Mouse (Mus musculus) ES-E14 (cell line): ENCODE measurements around the gene Eif4enif1. TPM values are rescaled to one million over a fixed set of nuclear protein-coding genes. Genes with fewer than 3 reads are reported as not detected.
"Not testable (repeated sequence)": the region's sequence is repeated elsewhere in the genome, so short reads cannot be mapped to it uniquely, and the experiment has no call there.

Experiments
- DNase-seq: peaks from one replicate; pipeline ENCODE4 v3.0.0-alpha.2; 2013; ENCODE audit warnings: low read depth, low spot score
- H3K27ac ChIP-seq: 2 replicates; pipeline ENCODE4 v1.5.1; 2012; ENCODE audit warnings: low read depth, mild to moderate bottlenecking, low read length, moderate library complexity, mixed read lengths; ENCODE audit not compliant: poor library complexity, insufficient read depth, severe bottlenecking
- H3K36me3 ChIP-seq: 2 replicates; pipeline ENCODE4 v1.6.1; 2012; ENCODE audit warnings: mild to moderate bottlenecking, low read length, moderate library complexity, mixed read lengths; ENCODE audit not compliant: control insufficient read depth, poor library complexity, insufficient read depth, severe bottlenecking
- H3K4me1 ChIP-seq, 2 experiments: fragments of 150-350 bp in 1 of 2; sonication (generic) in 1 of 2; 2 replicates each; pipeline ENCODE4 v1.6.1; 2012; ENCODE audit warnings: low read length in 2 of 2, mild to moderate bottlenecking in 1 of 2, mixed read lengths in 1 of 2; ENCODE audit not compliant: control insufficient read depth in 2 of 2, insufficient read depth in 2 of 2, poor library complexity in 1 of 2
- H3K4me3 ChIP-seq, 2 experiments: fragments of 150-350 bp in 1 of 2; sonication (generic) in 1 of 2; 2 replicates each; pipeline ENCODE4 v1.5.1; 2012; ENCODE audit warnings: low read length in 2 of 2, low read depth in 1 of 2, mild to moderate bottlenecking in 1 of 2, mixed read lengths in 1 of 2; ENCODE audit not compliant: insufficient read depth in 1 of 2, poor library complexity in 1 of 2, severe bottlenecking in 1 of 2
- H3K9ac ChIP-seq: 2 replicates; pipeline ENCODE4 v1.6.1; 2012; ENCODE audit warnings: low read depth, mild to moderate bottlenecking, low read length, mixed read lengths; ENCODE audit not compliant: poor library complexity, insufficient read depth, severe bottlenecking
- H3K9me3 ChIP-seq: fragments of 150-350 bp; sonication (generic); 2 replicates; pipeline ENCODE4 v1.6.1; 2012; ENCODE audit warnings: low read depth, mild to moderate bottlenecking, low read length; ENCODE audit not compliant: control insufficient read depth, insufficient read depth
- in situ Hi-C, 2 experiments: fragments of 600-800 bp; cut with MboI; formaldehyde crosslinking; loops; one replicate each; pipeline ENCODE4 v1.15.1; 2025; ENCODE audit warnings: low sequenced_read_pairs in 2 of 2, inconsistent platforms in 1 of 2; ENCODE audit not compliant: unreplicated experiment in 2 of 2
- total RNA-seq: library from RNA; depleted of rRNA; stranded (reverse); fragments of 300-350 nt; gene quantifications from 2 replicates; pipeline ENCODE4 v1.2.3, GENCODE M21; 2012

Gene Eif4enif1
- total RNA-seq, 1 experiment: 42.3 TPM

GRCm38 (mm10) chr11:3163122-3163521, 39.1 kb upstream of the Eif4enif1 start:
- DNase-seq, H3K4me3 ChIP-seq, H3K9ac ChIP-seq, H3K36me3 ChIP-seq, H3K4me1 ChIP-seq, H3K27ac ChIP-seq, in situ Hi-C loops, H3K9me3 ChIP-seq: not testable (repeated sequence)

- H3K27ac ChIP-seq, DNase-seq, H3K4me1 ChIP-seq, H3K9me3 ChIP-seq, in situ Hi-C loops, H3K4me3 ChIP-seq, H3K9ac ChIP-seq, H3K36me3 ChIP-seq: not testable (repeated sequence)
Observed at GRCm38 (mm10) chr11:3163661-3164060, 38.5 kb upstream of the Eif4enif1 start.

GRCm38 (mm10) chr11:3165210-3165782, 36.9 kb upstream of the Eif4enif1 start:
- H3K9ac ChIP-seq, H3K36me3 ChIP-seq, H3K4me3 ChIP-seq, DNase-seq, H3K9me3 ChIP-seq, H3K4me1 ChIP-seq, in situ Hi-C loops, H3K27ac ChIP-seq: not testable (repeated sequence)

- in situ Hi-C loops, H3K9me3 ChIP-seq, H3K9ac ChIP-seq, H3K4me1 ChIP-seq, H3K4me3 ChIP-seq, H3K36me3 ChIP-seq, H3K27ac ChIP-seq, DNase-seq: not testable (repeated sequence)
Observed at GRCm38 (mm10) chr11:3166321-3166720, 35.9 kb upstream of the Eif4enif1 start.

- in situ Hi-C loops, H3K4me3 ChIP-seq: not testable (repeated sequence)
Observed at GRCm38 (mm10) chr11:3167129-3167528, 35.1 kb upstream of the Eif4enif1 start.

GRCm38 (mm10) chr11:3167571-3168001, 34.6 kb upstream of the Eif4enif1 start:
- H3K4me1 ChIP-seq, in situ Hi-C loops, DNase-seq, H3K9ac ChIP-seq, H3K4me3 ChIP-seq, H3K36me3 ChIP-seq, H3K9me3 ChIP-seq, H3K27ac ChIP-seq: not testable (repeated sequence)

More at GRCm38 (mm10) chr11:3167129-3167528, 35.1 kb upstream of the Eif4enif1 start:
- H3K9me3 ChIP-seq, H3K36me3 ChIP-seq, H3K9ac ChIP-seq, DNase-seq, H3K27ac ChIP-seq, H3K4me1 ChIP-seq: not testable (repeated sequence)

- H3K36me3 ChIP-seq, H3K9ac ChIP-seq, H3K4me1 ChIP-seq, H3K27ac ChIP-seq, H3K9me3 ChIP-seq, in situ Hi-C loops, DNase-seq, H3K4me3 ChIP-seq: not testable (repeated sequence)
Observed at GRCm38 (mm10) chr11:3169042-3169441, 33.1 kb upstream of the Eif4enif1 start.

GRCm38 (mm10) chr11:3171931-3172330, 30.3 kb upstream of the Eif4enif1 start:
- DNase-seq, in situ Hi-C loops, H3K27ac ChIP-seq, H3K9me3 ChIP-seq, H3K9ac ChIP-seq, H3K36me3 ChIP-seq, H3K4me3 ChIP-seq, H3K4me1 ChIP-seq: not testable (repeated sequence)
